ENCODE assay signal across 11 mouse cellular contexts in genomic region chr1:106275142-106275541, GRCm38 (mm10).
"Had no signal": no experiment of that assay in that cellular context is flagged by ENCODE, and none has a peak within 500 bp of the region (broad histone marks: within the 10 kb centered on the region; RNA-seq: fewer than 3 reads in every experiment).

No protein-coding gene starts in this region.

- H3K27ac ChIP-seq: limb, embryonic 13.5 days; liver, embryonic 14.5 days; midbrain, embryonic 12.5 days had no signal

- DNase-seq: kidney, postnatal 25 days; layer of hippocampus, adult 9-11 months; left cerebral cortex, postnatal 4 days; lung, adult 18-20 months; right cerebral cortex, adult 18-20 months; right cerebral cortex, postnatal 25 days; thymus, postnatal 36 days had no signal

- H3K27me3 ChIP-seq: limb, embryonic 13.5 days; midbrain, embryonic 12.5 days had no signal

- ATAC-seq: lung, postnatal 0 days had no signal

- H3K4me3 ChIP-seq: limb, embryonic 13.5 days; midbrain, embryonic 12.5 days had no signal

- H3K9ac ChIP-seq: limb, embryonic 13.5 days; liver, embryonic 14.5 days; midbrain, embryonic 12.5 days had no signal

- H3K36me3 ChIP-seq: limb, embryonic 13.5 days; midbrain, embryonic 12.5 days had no signal

- H3K9me3 ChIP-seq: limb, embryonic 13.5 days; midbrain, embryonic 12.5 days had no signal

- H3K4me2 ChIP-seq: limb, embryonic 13.5 days; midbrain, embryonic 12.5 days had no signal
